Mouse (Mus musculus) kidney, embryonic 14.5 days (tissue): ENCODE results near the gene Rps11. TPM values are rescaled to one million over a fixed set of nuclear protein-coding genes. Genes with fewer than 3 reads are reported as not detected.
A peak's percentile ranks its signal among the peaks of the same experiment; 100 is the strongest.

Experiments used
- ATAC-seq: fragments of 200-750 bp; cut with Nextera tagmentation; 2 replicates; pipeline ENCODE4 v1.8.0; 2017; ENCODE audit warnings: moderate number of reproducible peaks, mild to moderate bottlenecking, moderate TSS enrichment, moderate library complexity; ENCODE audit not compliant: low FRiP score, low TSS enrichment
- H3K27ac ChIP-seq: fragments of 300-500 bp; sonication (generic); 2 replicates; pipeline ENCODE4 v1.5.1; 2014; ENCODE audit warnings: low read depth, mild to moderate bottlenecking, low read length, moderate library complexity, mixed read lengths
- H3K27me3 ChIP-seq: fragments of 300-500 bp; sonication (generic); 2 replicates; pipeline ENCODE4 v1.6.1; 2014; ENCODE audit warnings: mild to moderate bottlenecking, low read length; ENCODE audit not compliant: control insufficient read depth, insufficient read depth
- H3K36me3 ChIP-seq: fragments of 300-500 bp; sonication (generic); 2 replicates; pipeline ENCODE4 v1.6.1; 2014; ENCODE audit warnings: low read length, mixed read lengths; ENCODE audit not compliant: control insufficient read depth, insufficient read depth
- H3K4me1 ChIP-seq: fragments of 300-500 bp; sonication (generic); 2 replicates; pipeline ENCODE4 v1.6.1; 2014; ENCODE audit warnings: low read length, mixed read lengths; ENCODE audit not compliant: control insufficient read depth, insufficient read depth
- H3K4me2 ChIP-seq: fragments of 300-500 bp; sonication (generic); replicated peaks from 2 replicates; pipeline ENCODE4 v1.6.1; 2014; ENCODE audit warnings: low read depth, mild to moderate bottlenecking, low read length
- H3K4me3 ChIP-seq: fragments of 300-500 bp; sonication (generic); 2 replicates; pipeline ENCODE4 v1.5.1; 2014; ENCODE audit warnings: mild to moderate bottlenecking, low read length
- H3K9ac ChIP-seq: fragments of 300-500 bp; sonication (generic); 2 replicates; pipeline ENCODE4 v1.6.1; 2014; ENCODE audit warnings: low read depth, mild to moderate bottlenecking, low read length, moderate library complexity
- H3K9me3 ChIP-seq: fragments of 300-500 bp; sonication (generic); 2 replicates; pipeline ENCODE4 v1.6.1; 2016; ENCODE audit warnings: low read length; ENCODE audit not compliant: control insufficient read depth
- WGBS: fragments of 180-500 bp; shearing (Covaris S2); extraction: QIAGEN DNeasy Blood & Tissue Kit; methylation state at CpG from one replicate; pipeline ENCODE4 v1.1.7; 2014; 5-methylcytosine and 5-hydroxymethylcytosine counted together
- polyA plus RNA-seq: library from polyadenylated mRNA; unstranded; fragments of >200 nt; fragmentation: Nextera tagmentation; extraction: Ambion mirVana; gene quantifications from 2 replicates; pipeline ENCODE4 v1.2.1, GENCODE M21; 2014

Gene Rps11
- polyA plus RNA-seq, 1 experiment from 2014 or later, result 1,882 TPM

GRCm38 (mm10) chr7:45164833-45165232, 40.6 kb upstream of the Rps11 start:
- H3K4me3 ChIP-seq, result no peak overlapping the region
- WGBS, result 68% methylated on average over 5 of the region's 5 CpGs
- H3K36me3 ChIP-seq, result peaks cover 4% of the 10 kb centered on the region; the same call in 1 of the 2 replicates
- peaks cover 71% of the 10 kb centered on the region for H3K27me3 ChIP-seq
- peaks cover 4% of the 10 kb centered on the region for H3K4me1 ChIP-seq
- peaks cover 12% of the 10 kb centered on the region for H3K9me3 ChIP-seq
- H3K9ac ChIP-seq, result no peak overlapping the region
- ATAC-seq, result no peak
- no peak overlapping the region for H3K27ac ChIP-seq
- H3K4me2 ChIP-seq, result no peak overlapping the region

GRCm38 (mm10) chr7:45163735-45164490, 39.7 kb upstream of the Rps11 start, which contains the start of gene Slc17a7:
Slc17a7 (plus strand) TSS chr7:45163949.
- WGBS, result 4% methylated on average over 38 of the region's 41 CpGs
- peak within 1 kb of the TSS; percentile 56 for H3K9ac ChIP-seq

GRCm38 (mm10) chr7:45162996-45163615, 38.9 kb upstream of the Rps11 start:
- Histone ChIP-seq H3K9ac (no peak overlapping the region), H3K27me3 (peaks cover 56% of the 10 kb centered on the region), H3K4me1 (peaks cover 4% of the 10 kb centered on the region), H3K27ac (no peak overlapping the region), H3K9me3 (no peaks in the 10 kb centered on the region), H3K36me3 (peaks cover 13% of the 10 kb centered on the region; the same call in 1 of the 2 replicates), H3K4me2 (no peak overlapping the region), H3K4me3 (0 out of 2 replicates have a peak overlapping the region, but pooled peaks have one; percentile 44)
- no peak for ATAC-seq
- 75% methylated on average over 9 of the region's 9 CpGs for WGBS

More at GRCm38 (mm10) chr7:45163735-45164490, 39.7 kb upstream of the Rps11 start, which contains the start of gene Slc17a7:
- Histone ChIP-seq H3K27me3 (peaks cover 64% of the 10 kb centered on the region), H3K4me1 (peaks cover 4% of the 10 kb centered on the region), H3K4me2 (peak within 1 kb of the TSS; percentile 64), H3K27ac (no peak within 1 kb of the TSS), H3K36me3 (peaks cover 7% of the 10 kb centered on the region; the same call in 1 of the 2 replicates), H3K9me3 (peaks cover 3% of the 10 kb centered on the region; the same call in 1 of the 2 replicates), H3K4me3 (peak within 1 kb of the TSS; percentile 44)
- ATAC-seq, result no peak

GRCm38 (mm10) chr7:45162551-45162950, 38.3 kb upstream of the Rps11 start:
- H3K4me1 ChIP-seq, result peaks cover 4% of the 10 kb centered on the region
- peak overlapping the region; percentile 34 for H3K4me3 ChIP-seq
- H3K9me3 ChIP-seq, result no peaks in the 10 kb centered on the region
- H3K27ac ChIP-seq, result no peak overlapping the region
- peaks cover 50% of the 10 kb centered on the region for H3K27me3 ChIP-seq
- H3K9ac ChIP-seq, result no peak overlapping the region
- peaks cover 13% of the 10 kb centered on the region; the same call in 1 of the 2 replicates for H3K36me3 ChIP-seq
- H3K4me2 ChIP-seq, result peak overlapping the region; percentile 75
- WGBS, result 27% methylated on average over 6 of the region's 6 CpGs
- ATAC-seq, result no peak; the same call in 1 of the 2 replicates

- WGBS, result 4% methylated on average over 35 of the region's 35 CpGs
- Histone ChIP-seq H3K27me3 (peaks cover 44% of the 10 kb centered on the region), H3K9ac (peak overlapping the region; percentile 5; the same call in 1 of the 2 replicates), H3K4me2 (peak overlapping the region; percentile 75), H3K27ac (no peak overlapping the region), H3K4me1 (peaks cover 4% of the 10 kb centered on the region), H3K36me3 (peaks cover 16% of the 10 kb centered on the region; the same call in 1 of the 2 replicates), H3K4me3 (peak overlapping the region; percentile 34), H3K9me3 (no peaks in the 10 kb centered on the region)
- ATAC-seq, result peak; percentile 92
Measured at GRCm38 (mm10) chr7:45161612-45162473, 37.6 kb upstream of the Rps11 start.

GRCm38 (mm10) chr7:45160866-45161265, 36.6 kb upstream of the Rps11 start:
- Histone ChIP-seq H3K9ac (no peak overlapping the region), H3K4me2 (no peak overlapping the region), H3K27me3 (peaks cover 34% of the 10 kb centered on the region), H3K36me3 (peaks cover 16% of the 10 kb centered on the region; the same call in 1 of the 2 replicates), H3K9me3 (no peaks in the 10 kb centered on the region), H3K27ac (no peak overlapping the region), H3K4me3 (no peak overlapping the region), H3K4me1 (peaks cover 4% of the 10 kb centered on the region)
- ATAC-seq, result no peak
- WGBS, result 92% methylated on average over 3 of the region's 3 CpGs

GRCm38 (mm10) chr7:45160316-45160800, 36.1 kb upstream of the Rps11 start:
- Histone ChIP-seq H3K9ac (no peak overlapping the region), H3K36me3 (peaks cover 16% of the 10 kb centered on the region; the same call in 1 of the 2 replicates), H3K9me3 (no peaks in the 10 kb centered on the region), H3K4me1 (peaks cover 7% of the 10 kb centered on the region), H3K27ac (no peak overlapping the region), H3K4me3 (no peak overlapping the region), H3K27me3 (peaks cover 29% of the 10 kb centered on the region), H3K4me2 (no peak overlapping the region)
- WGBS, result 87% methylated on average over 6 of the region's 6 CpGs
- ATAC-seq, result no peak

GRCm38 (mm10) chr7:45158991-45159390, 34.8 kb upstream of the Rps11 start:
- H3K4me1 ChIP-seq, result peaks cover 10% of the 10 kb centered on the region
- H3K9me3 ChIP-seq, result no peaks in the 10 kb centered on the region
- H3K9ac ChIP-seq, result no peak overlapping the region
- H3K4me3 ChIP-seq, result no peak overlapping the region
- no peak overlapping the region for H3K27ac ChIP-seq
- peaks cover 16% of the 10 kb centered on the region for H3K27me3 ChIP-seq
- WGBS, result 95% methylated on average over 6 of the region's 6 CpGs
- peaks cover 16% of the 10 kb centered on the region; the same call in 1 of the 2 replicates for H3K36me3 ChIP-seq
- no peak overlapping the region for H3K4me2 ChIP-seq
- no peak for ATAC-seq
